Mouse (Mus musculus): ENCODE measurements around the gene Dnlz.
"Not testable (repeated sequence)": the region's sequence is repeated elsewhere in the genome, so short reads cannot be mapped to it uniquely, and the experiment has no call there.

GRCm38 (mm10) chr2:26380871-26381270, 29.0 kb upstream of the Dnlz start:
- not testable (repeated sequence) for TF ChIP-seq POLR2A (IDR thresholded peaks at IDR 0.05; ENCODE audit: control insufficient read depth, extremely low read depth, insufficient read depth, low read length, poor library complexity); CTCF (IDR thresholded peaks at IDR 0.05; ENCODE audit: borderline replicate concordance, control insufficient read depth, extremely low read depth, insufficient read depth, low read length, poor library complexity)
